Mouse (Mus musculus): ENCODE measurements around the gene Zic2.
"Not testable (repeated sequence)": the region's sequence is repeated elsewhere in the genome, so short reads cannot be mapped to it uniquely, and the experiment has no call there.

Gene Zic2

GRCm38 (mm10) chr14:122474891-122475556, at the start of gene Zic2:
Gene Zic2 (plus strand): TSS chr14:122475435.
- DNase-seq, result no peak

DNA sequence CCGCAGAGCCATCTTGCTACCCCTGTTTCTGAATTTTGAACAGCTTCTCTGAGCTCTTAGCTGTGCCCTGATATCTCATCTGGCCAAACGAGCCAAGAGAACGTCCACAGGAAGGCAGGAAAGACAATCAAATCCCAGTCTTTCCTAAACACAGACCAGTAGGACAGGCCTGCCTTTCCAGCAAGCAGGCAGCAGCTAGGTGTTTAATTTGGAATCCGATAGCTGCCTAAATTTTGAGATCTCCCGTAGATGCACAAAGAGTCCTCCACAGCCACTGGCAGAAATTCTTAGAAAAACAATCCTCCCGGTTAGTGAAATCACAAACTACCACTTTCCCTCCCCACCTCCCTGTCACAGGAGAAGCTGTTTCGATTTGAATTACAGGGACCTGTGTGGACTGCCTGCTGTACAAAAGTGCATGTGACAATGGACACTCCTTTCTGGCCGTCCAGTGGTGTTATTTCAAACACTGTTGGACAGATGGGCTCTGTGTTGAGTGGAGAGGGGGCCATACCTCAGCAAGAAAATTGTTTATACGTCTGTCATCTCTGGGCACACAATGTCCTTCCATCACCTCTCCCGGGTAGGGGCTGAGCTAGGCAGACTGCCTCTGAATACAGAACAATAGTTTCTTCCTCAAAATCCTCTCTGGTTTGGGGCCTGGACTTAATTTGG, 48.6 kb upstream of the Zic2 start:
- no peak for DNase-seq

- no peak for DNase-seq
These were observed 48.1 kb upstream of the Zic2 start for GRCm38 (mm10) chr14:122427204-122427560.

DNA sequence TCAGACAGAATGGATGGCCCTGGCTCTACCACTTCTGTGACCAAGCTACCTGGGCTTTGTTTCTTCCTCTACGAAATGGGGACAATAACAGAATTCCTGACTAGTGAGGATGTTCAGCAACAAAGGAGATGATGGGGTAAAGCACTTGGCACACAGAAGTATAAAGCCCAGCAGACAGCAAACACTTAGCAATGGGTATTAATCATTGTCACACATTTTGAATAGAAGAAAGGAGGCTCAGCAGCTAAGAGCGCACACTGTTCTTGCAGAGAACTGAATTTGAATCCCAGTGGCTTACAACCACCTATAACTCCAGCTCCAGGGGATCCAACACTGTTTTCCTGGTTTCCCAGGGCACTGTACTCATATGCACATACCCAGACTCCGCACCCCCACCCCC, 47.6 kb upstream of the Zic2 start:
- DNase-seq, result no peak

- DNase-seq, result no peak
These were observed 42.7 kb upstream of the Zic2 start for GRCm38 (mm10) chr14:122432558-122432957.

DNA sequence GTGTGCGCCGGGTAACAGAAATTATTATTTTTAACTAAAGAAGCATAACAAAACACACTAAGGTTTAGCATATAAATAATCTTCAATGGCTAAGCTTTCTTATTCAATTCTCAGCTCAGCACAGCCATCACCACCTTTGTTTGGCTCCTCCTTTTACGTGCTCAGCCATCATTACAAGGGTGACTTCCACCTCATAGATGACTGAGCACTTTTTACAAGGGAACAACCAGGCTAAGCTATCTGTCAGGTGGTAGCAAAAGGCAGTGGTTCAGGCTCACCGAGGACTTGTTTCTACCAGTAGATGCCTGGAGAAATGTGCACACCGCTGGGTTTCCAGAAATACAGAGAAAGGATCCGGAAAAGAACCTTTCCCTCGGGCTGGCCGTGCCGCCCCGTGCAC, 41.2 kb upstream of the Zic2 start:
- no peak for DNase-seq

- DNase-seq, result no peak
These were observed 38.4 kb upstream of the Zic2 start for GRCm38 (mm10) chr14:122436850-122437249.

- DNase-seq, result no peak
These were observed 25.4 kb upstream of the Zic2 start for GRCm38 (mm10) chr14:122449601-122450495.

DNA sequence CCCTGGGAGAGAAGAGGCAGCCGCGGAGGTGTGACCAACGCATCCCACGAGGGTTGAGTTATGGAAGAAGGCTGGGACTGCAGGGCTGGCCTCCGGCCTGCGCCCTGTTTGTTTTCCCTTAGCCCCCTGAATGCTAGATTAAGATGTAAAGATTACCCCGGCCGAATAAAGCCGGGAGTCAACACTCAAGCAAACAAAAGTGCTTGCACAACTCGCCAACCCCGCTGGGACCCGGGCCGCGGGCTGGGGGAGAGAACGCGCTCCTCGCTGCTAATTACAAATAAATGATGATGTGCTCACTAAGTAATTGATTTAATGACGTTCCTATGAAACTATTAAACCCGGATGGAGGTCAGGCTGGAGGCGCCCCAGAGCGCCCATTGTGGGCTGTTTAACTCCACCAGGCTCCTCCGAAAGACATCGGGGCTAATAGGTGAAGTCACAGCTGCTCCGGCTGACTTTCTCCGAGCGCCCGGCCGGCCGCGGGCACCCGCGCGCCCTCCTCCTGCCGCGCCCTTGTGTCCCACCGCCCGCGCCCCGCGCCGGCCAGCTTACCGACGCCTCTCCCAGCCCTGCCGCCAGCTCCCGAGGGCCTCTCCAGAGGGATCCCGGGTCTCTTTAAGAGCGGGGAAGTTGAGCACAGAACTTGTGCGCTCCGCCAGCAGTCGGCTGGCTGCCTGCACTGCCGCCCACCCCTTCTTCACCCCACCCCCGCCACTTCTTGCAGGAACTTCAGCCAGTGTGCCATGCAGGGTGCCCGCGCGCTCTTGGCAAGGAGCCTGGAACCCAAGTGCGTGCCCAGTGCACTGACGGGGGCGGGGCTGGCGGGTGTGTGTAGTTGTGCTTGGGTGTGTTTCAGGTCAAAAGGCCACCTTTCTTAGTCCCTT, 24.5 kb upstream of the Zic2 start, which contains the start of gene Gm5089:
Gene Gm5089, minus strand, starts transcription at position 620 of the 887 bp plus-strand sequence.
- DNase-seq, result no peak

GRCm38 (mm10) chr14:122451551-122452145, 23.6 kb upstream of the Zic2 start:
- DNase-seq, result no peak

- DNase-seq, result no peak
These were observed 22.4 kb upstream of the Zic2 start for GRCm38 (mm10) chr14:122452701-122453387.

DNA sequence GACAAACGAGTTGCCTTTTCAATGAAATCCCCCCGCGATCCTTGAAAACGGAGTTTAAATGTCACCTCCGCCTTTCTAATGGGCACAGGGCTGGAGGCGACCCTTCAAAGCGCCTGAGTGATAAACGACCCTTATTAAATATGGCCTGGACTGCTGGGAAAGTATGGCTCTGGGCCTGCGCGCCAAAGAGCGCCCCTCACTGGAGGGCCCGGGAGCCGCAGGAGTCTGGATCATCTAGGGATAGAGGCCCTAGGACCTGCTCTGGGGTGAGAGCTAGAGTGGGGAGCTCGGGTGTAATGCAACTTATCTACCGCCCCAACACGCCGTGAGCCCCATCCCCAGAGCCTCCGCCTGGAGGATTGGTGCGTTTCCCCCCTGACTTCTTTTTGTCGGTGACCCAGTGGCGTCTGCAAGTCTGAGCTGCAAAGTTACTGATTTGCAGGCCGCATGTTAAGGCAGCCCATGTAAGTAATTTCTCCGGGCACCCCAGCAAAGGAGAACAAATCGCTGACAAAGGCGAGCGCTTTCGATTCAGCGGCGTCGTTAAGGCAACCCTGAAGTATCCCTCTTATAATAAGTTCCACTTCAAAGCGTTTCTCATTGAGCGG, 21.7 kb upstream of the Zic2 start:
- DNase-seq, result no peak

- DNase-seq, result no peak
These were observed 21.1 kb upstream of the Zic2 start for GRCm38 (mm10) chr14:122453996-122454738.

DNA sequence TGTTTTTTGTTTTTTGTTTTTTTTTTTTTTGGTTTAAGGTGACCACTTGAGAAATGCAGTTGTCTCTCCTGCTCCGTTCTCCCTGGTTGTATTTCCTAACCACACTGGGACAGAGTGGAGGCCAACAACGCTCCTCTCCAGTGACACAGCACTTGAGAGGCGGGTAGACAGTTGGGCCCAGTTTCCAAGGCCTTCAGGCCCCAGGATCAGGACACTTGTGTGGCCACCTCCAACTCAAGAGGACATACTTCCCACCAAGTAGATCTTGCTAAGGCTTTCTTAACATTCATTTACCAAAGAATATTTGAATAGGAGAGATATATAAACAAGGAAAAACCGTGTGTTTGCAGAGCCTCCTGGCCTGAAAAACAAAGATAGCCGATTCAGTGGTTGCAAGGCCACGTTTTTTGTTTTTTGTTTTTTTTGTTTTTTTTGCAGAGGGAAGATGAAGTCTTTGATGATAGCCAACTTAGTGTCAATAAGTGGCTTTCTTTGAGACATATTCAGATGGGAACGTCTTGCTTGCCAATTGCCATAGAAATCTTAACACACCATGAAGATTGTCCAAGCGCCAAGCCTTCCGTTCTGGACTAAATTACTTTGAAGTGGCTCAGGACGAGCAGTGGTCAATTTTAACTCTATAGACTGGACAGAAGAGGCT, 20.2 kb upstream of the Zic2 start:
- no peak for DNase-seq

DNA sequence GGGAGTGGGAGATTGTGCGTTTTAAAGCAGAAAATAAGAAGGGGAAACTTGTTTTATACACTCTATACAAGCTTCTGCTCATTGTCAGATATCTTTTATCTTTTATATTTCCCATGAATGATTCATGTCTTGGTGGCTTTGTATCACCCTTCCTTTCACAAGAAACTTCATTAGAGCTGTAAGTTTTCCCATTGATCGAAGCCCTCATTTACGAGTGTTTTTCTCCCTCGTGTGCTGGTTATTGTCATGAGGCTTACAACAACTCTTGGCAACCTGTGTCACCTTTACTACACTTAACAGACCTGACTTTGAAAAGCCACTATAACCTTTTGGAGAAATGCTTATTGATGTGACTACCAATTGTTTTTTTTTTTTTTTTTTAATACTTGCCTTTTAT, 19.7 kb upstream of the Zic2 start:
- DNase-seq, result no peak

GRCm38 (mm10) chr14:122459332-122459731, 15.9 kb upstream of the Zic2 start:
- DNase-seq, result not testable (repeated sequence)

DNA sequence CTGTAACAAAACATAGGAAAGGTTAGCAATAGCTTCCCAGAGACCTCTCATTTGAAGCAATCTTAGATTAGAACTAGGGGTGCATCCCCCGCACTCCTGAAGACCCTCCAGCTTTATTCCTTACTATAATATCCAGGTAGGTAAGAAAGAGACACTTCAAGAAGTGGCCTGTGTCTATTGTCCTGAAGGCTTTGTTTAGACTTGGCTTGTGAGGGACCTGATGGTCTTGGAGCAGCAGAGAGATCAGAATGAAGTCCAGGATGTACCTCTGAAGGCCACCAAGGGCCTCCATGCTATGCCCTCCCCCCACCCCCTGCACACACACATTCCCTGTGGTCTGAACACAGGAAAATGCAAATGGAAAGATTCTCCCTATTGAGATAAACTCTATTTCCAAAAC, 15.5 kb upstream of the Zic2 start:
- no peak for DNase-seq

- no peak for DNase-seq
These were observed 15.0 kb upstream of the Zic2 start for GRCm38 (mm10) chr14:122460226-122460625.

GRCm38 (mm10) chr14:122461500-122461899, 13.7 kb upstream of the Zic2 start:
- DNase-seq, result no peak

DNA sequence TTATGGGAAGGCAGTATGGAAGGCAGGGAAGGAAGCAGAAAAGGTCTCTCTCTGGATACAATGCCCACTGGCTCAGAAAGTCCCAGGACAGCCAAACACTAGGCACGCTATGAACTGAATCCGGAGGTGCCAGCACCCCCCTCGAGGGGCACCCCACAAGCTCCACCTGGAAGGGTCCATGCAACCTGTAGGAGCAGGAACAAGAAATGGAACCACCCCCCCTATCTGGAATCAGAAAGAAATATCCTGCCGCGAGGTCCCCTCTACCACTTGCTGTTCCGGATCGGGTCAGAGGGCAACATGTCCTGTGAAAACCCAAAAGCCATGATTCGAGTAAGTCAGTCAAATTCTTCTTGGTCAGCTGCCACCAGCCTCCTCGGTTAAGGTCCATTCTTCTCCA, 13.3 kb upstream of the Zic2 start:
- no peak for DNase-seq

Measured in thymus, postnatal 14 days (tissue).